Mouse (Mus musculus): ENCODE measurements around the gene Fbxw7.

Fbxw7 gene

GRCm38 (mm10) chr3:84889648-84890047 is 74.6 kb downstream of the Fbxw7 start:
- DNase-seq (ENCODE audit: low spot score in 2 of 2), result peak in 1 of 2 experiments; percentile 25

- DNase-seq (ENCODE audit: low spot score in 2 of 2), result peak in 1 of 2 experiments; percentile 13
Measured at GRCm38 (mm10) chr3:84890983-84891382, 75.9 kb downstream of the Fbxw7 start.

GRCm38 (mm10) chr3:84897952-84898351 is 82.9 kb downstream of the Fbxw7 start:
- no peak for DNase-seq (ENCODE audit: low spot score in 2 of 2)

- DNase-seq (ENCODE audit: low spot score in 2 of 2), result no peak
Measured at GRCm38 (mm10) chr3:84906528-84906927, 91.5 kb downstream of the Fbxw7 start.

- DNase-seq (ENCODE audit: low spot score in 2 of 2), result no peak
Measured at GRCm38 (mm10) chr3:84914284-84914683, 99.2 kb downstream of the Fbxw7 start.

GRCm38 (mm10) chr3:84917903-84918679 is 103.0 kb downstream of the Fbxw7 start:
- no peak for DNase-seq (ENCODE audit: low spot score in 2 of 2)

- peak in 1 of 2 experiments; percentile 44 for DNase-seq (ENCODE audit: low spot score in 2 of 2)
Measured at GRCm38 (mm10) chr3:84921704-84922420, 106.8 kb downstream of the Fbxw7 start.

GRCm38 (mm10) chr3:84923256-84923655 is 108.2 kb downstream of the Fbxw7 start:
- no peak for DNase-seq (ENCODE audit: low spot score in 2 of 2)

- no peak for DNase-seq (ENCODE audit: low spot score in 2 of 2)
Measured at GRCm38 (mm10) chr3:84923670-84924069, 108.6 kb downstream of the Fbxw7 start.

- peak; percentile 32 to 42 for DNase-seq (ENCODE audit: low spot score in 2 of 2)
Measured at GRCm38 (mm10) chr3:84925229-84925628, 110.2 kb downstream of the Fbxw7 start.

- no peak for DNase-seq (ENCODE audit: low spot score in 2 of 2)
Measured at GRCm38 (mm10) chr3:84926140-84926539, 111.1 kb downstream of the Fbxw7 start.

GRCm38 (mm10) chr3:84927168-84927794 is 112.2 kb downstream of the Fbxw7 start:
- no peak for DNase-seq (ENCODE audit: low spot score in 2 of 2)

GRCm38 (mm10) chr3:84927901-84928300 is 112.8 kb downstream of the Fbxw7 start:
- DNase-seq (ENCODE audit: low spot score in 2 of 2), result no peak

GRCm38 (mm10) chr3:84929171-84929570 is 114.1 kb downstream of the Fbxw7 start:
- peak; percentile 37 to 64 for DNase-seq (ENCODE audit: low spot score in 2 of 2)

GRCm38 (mm10) chr3:84930683-84931082 is 115.6 kb downstream of the Fbxw7 start:
- no peak for DNase-seq (ENCODE audit: low spot score in 2 of 2)

GRCm38 (mm10) chr3:84935729-84936128 is 120.7 kb downstream of the Fbxw7 start:
- no peak for DNase-seq (ENCODE audit: low spot score in 2 of 2)

- DNase-seq (ENCODE audit: low spot score in 2 of 2), result no peak
Measured at GRCm38 (mm10) chr3:84936252-84936651, 121.2 kb downstream of the Fbxw7 start.

- no peak for DNase-seq (ENCODE audit: low spot score in 2 of 2)
Measured at GRCm38 (mm10) chr3:84936956-84937355, 121.9 kb downstream of the Fbxw7 start.

GRCm38 (mm10) chr3:84937360-84938355 is 122.6 kb downstream of the Fbxw7 start:
- peak in 1 of 2 experiments; percentile 29 for DNase-seq (ENCODE audit: low spot score in 2 of 2)

- DNase-seq (ENCODE audit: low spot score in 2 of 2), result no peak
Measured at GRCm38 (mm10) chr3:84944933-84945332, 129.9 kb downstream of the Fbxw7 start.

GRCm38 (mm10) chr3:84946381-84946780 is 131.3 kb downstream of the Fbxw7 start:
- no peak for DNase-seq (ENCODE audit: low spot score in 2 of 2)

All from heart, adult 9 months (tissue).